Mouse (Mus musculus): ENCODE data around the gene Gabrb2. TPM values are rescaled to one million over a fixed set of nuclear protein-coding genes. Genes with fewer than 3 reads are reported as not detected.

Gene Gabrb2
- polyA plus RNA-seq, 1 experiment from 2014 or later = 1.1 TPM

DNA sequence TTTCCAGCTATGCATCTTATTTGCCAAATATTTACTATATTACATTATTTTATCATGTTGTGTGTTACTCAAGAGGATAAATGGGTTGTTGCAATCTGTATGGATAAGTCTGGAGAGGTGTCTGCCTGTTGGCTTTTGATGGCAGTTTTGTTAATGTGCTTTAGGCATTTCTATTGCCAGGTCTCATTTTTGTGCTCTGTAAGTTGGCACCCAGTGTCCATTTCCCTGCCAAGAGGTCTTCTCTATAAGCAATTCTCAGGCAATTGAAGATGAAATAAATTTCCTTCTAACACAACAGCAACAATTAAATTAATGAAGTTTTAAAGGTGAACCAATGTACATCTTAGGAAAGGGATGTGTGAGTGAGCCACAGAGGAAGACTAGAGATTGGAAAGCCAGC is 11.9 kb downstream of the Gabrb2 start:
- no peaks in the 10 kb centered on the region for H3K27me3 ChIP-seq (ENCODE audit: control insufficient read depth, insufficient read depth, low read depth, low read length)
- no peak for ATAC-seq (ENCODE audit: low read depth)
- H3K9ac ChIP-seq (ENCODE audit: low read length) = no peak overlapping the region

DNA sequence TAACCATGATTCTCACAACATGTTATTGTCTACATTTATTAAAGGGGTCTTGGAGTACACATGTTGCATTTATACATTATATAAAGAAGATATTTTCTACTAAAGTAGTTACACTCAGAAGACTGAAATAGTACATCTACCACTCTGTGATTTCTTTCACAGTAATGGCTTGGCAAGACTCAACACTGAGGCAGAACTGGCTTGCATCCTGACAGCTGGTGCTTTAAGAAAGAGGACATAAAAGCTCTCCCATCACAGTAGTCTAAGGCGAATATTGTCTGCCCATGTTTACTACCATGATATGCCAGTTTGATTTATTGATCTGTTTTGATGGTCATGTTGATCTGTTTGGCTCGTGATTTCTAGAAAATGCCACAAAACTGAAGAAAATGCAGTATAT is 19.4 kb downstream of the Gabrb2 start:
- no peak for ATAC-seq (ENCODE audit: low read depth)
- 70% methylated on average over 2 of the region's 2 CpGs for WGBS
- Histone ChIP-seq H3K4me1 (replicated peaks; ENCODE audit: control insufficient read depth, insufficient read depth, low read length) (no peaks in the 10 kb centered on the region), H3K4me2 (ENCODE audit: low read depth, low read length) (no peak overlapping the region), H3K9ac (ENCODE audit: low read length) (no peak overlapping the region), H3K9me3 (ENCODE audit: control insufficient read depth, low read length) (no peaks in the 10 kb centered on the region), H3K27ac (ENCODE audit: low read length) (no peak overlapping the region), H3K36me3 (ENCODE audit: control insufficient read depth, insufficient read depth, low read length) (no peaks in the 10 kb centered on the region), H3K4me3 (ENCODE audit: low read length) (no peak overlapping the region), H3K27me3 (ENCODE audit: control insufficient read depth, insufficient read depth, low read depth, low read length) (no peaks in the 10 kb centered on the region)

More for the DNA sequence above, 11.9 kb downstream of the Gabrb2 start:
- no peaks in the 10 kb centered on the region for H3K36me3 ChIP-seq (ENCODE audit: control insufficient read depth, insufficient read depth, low read length)
- H3K9me3 ChIP-seq (ENCODE audit: control insufficient read depth, low read length) = 0 out of 2 replicates have a peak, but pooled peaks cover 2% of the 10 kb centered on the region
- H3K4me3 ChIP-seq (ENCODE audit: low read length) = no peak overlapping the region
- H3K27ac ChIP-seq (ENCODE audit: low read length) = no peak overlapping the region
- no peak overlapping the region for H3K4me2 ChIP-seq (ENCODE audit: low read depth, low read length)
- H3K4me1 ChIP-seq (replicated peaks; ENCODE audit: control insufficient read depth, insufficient read depth, low read length) = no peaks in the 10 kb centered on the region

DNA sequence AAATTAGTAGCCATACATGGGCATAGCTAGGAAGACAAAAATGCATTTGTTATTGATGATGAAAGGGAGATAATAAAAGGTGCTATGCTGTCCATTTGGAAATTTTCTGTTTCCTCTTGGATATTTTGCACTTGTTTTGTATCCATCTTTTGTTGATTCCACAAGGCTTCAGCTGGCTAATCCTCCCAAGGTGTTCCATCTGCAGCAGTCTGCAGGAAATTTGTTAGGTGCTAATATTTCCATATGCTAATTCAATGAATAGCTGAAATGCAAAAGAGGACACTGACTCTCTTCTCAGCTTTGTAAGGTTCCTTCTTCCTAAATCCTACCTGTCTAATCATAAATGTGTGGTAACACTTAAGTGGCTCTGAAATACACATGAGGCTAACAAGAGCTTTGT is 24.1 kb downstream of the Gabrb2 start:
- Histone ChIP-seq H3K9me3 (ENCODE audit: control insufficient read depth, low read length) (no peaks in the 10 kb centered on the region), H3K9ac (ENCODE audit: low read length) (no peak overlapping the region), H3K4me3 (ENCODE audit: low read length) (no peak overlapping the region), H3K27me3 (ENCODE audit: control insufficient read depth, insufficient read depth, low read depth, low read length) (no peaks in the 10 kb centered on the region), H3K36me3 (ENCODE audit: control insufficient read depth, insufficient read depth, low read length) (no peaks in the 10 kb centered on the region), H3K27ac (ENCODE audit: low read length) (no peak overlapping the region), H3K4me1 (replicated peaks; ENCODE audit: control insufficient read depth, insufficient read depth, low read length) (no peaks in the 10 kb centered on the region), H3K4me2 (ENCODE audit: low read depth, low read length) (no peak overlapping the region)
- ATAC-seq (ENCODE audit: low read depth) = no peak

DNA sequence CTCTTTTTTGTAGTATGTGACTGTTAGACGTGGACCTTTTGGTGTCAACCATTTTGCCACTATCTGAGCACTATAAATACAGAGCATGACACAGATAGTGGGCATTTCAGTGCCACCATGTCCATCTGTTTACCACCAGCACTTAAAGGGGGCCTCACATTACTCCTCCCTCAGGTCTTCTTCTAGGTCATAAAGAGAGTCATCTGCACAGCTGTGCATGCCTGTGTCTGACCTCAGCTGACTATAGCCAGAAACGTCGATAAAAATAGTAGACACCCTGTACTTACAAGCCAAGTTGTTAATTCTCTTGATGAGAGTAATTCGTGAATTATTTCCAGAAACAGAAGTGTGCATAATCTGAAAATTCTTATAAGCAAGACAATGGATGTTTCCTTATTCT is 29.4 kb downstream of the Gabrb2 start:
- Histone ChIP-seq H3K9me3 (ENCODE audit: control insufficient read depth, low read length) (no peaks in the 10 kb centered on the region), H3K4me3 (ENCODE audit: low read length) (no peak overlapping the region), H3K27me3 (ENCODE audit: control insufficient read depth, insufficient read depth, low read depth, low read length) (no peaks in the 10 kb centered on the region), H3K4me1 (replicated peaks; ENCODE audit: control insufficient read depth, insufficient read depth, low read length) (no peaks in the 10 kb centered on the region), H3K27ac (ENCODE audit: low read length) (no peak overlapping the region), H3K4me2 (ENCODE audit: low read depth, low read length) (no peak overlapping the region), H3K9ac (ENCODE audit: low read length) (no peak overlapping the region), H3K36me3 (ENCODE audit: control insufficient read depth, insufficient read depth, low read length) (no peaks in the 10 kb centered on the region)
- WGBS = 65% methylated on average over 4 of the region's 4 CpGs
- ATAC-seq (ENCODE audit: low read depth) = no peak

DNA sequence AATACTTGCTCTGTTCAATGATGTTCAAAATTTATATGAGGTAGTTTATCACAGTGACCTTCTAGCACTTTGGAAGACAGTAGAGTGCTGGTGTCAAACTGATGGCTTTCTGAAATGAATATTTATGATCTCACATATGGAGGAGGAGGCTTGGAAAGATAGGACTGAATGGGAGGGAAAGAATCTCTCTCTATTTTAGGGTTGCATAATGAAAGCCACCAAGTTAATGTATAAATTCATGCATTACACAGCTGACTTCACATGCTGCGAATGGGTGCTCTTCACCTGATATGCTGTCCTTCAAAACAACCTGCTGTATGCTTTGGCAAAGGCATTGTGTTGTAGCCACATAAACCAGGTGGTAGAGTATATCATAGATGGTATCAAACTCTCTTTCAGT is 44.6 kb downstream of the Gabrb2 start:
- H3K36me3 ChIP-seq (ENCODE audit: control insufficient read depth, insufficient read depth, low read length) = no peaks in the 10 kb centered on the region
- no peak for ATAC-seq (ENCODE audit: low read depth)
- H3K4me1 ChIP-seq (replicated peaks; ENCODE audit: control insufficient read depth, insufficient read depth, low read length) = no peaks in the 10 kb centered on the region
- no peak overlapping the region for H3K4me2 ChIP-seq (ENCODE audit: low read depth, low read length)
- H3K4me3 ChIP-seq (ENCODE audit: low read length) = no peak overlapping the region
- H3K27ac ChIP-seq (ENCODE audit: low read length) = no peak overlapping the region
- no peaks in the 10 kb centered on the region for H3K9me3 ChIP-seq (ENCODE audit: control insufficient read depth, low read length)
- H3K9ac ChIP-seq (ENCODE audit: low read length) = no peak overlapping the region
- H3K27me3 ChIP-seq (ENCODE audit: control insufficient read depth, insufficient read depth, low read depth, low read length) = no peaks in the 10 kb centered on the region
- 80% methylated on average over 1 of the region's 1 CpGs for WGBS

DNA sequence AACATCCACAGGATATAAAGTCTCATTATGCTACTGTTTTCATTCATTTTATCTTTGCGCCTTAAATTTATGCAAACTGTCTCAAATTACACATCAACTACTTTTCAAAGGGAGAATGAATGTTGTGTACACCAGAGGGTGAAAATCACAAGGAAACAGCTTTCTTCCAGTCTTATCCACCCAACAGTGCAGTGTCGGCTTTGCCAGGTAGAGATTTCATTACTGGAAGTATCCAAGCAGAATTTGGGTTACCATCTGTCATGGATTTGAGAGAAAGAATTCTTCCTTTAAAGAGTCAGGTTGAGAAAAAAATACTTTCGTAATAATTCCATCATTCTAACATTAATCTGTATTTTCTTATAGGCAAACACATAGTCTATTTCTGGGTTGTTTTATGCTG is 48.8 kb downstream of the Gabrb2 start:
- no peaks in the 10 kb centered on the region for H3K4me1 ChIP-seq (replicated peaks; ENCODE audit: control insufficient read depth, insufficient read depth, low read length)
- no peaks in the 10 kb centered on the region for H3K27me3 ChIP-seq (ENCODE audit: control insufficient read depth, insufficient read depth, low read depth, low read length)
- no peak overlapping the region for H3K4me2 ChIP-seq (ENCODE audit: low read depth, low read length)
- H3K4me3 ChIP-seq (ENCODE audit: low read length) = no peak overlapping the region
- no peak overlapping the region for H3K27ac ChIP-seq (ENCODE audit: low read length)
- WGBS = 83% methylated on average over 3 of the region's 3 CpGs
- no peaks in the 10 kb centered on the region for H3K36me3 ChIP-seq (ENCODE audit: control insufficient read depth, insufficient read depth, low read length)
- no peak overlapping the region for H3K9ac ChIP-seq (ENCODE audit: low read length)
- no peaks in the 10 kb centered on the region for H3K9me3 ChIP-seq (ENCODE audit: control insufficient read depth, low read length)
- ATAC-seq (ENCODE audit: low read depth) = no peak

DNA sequence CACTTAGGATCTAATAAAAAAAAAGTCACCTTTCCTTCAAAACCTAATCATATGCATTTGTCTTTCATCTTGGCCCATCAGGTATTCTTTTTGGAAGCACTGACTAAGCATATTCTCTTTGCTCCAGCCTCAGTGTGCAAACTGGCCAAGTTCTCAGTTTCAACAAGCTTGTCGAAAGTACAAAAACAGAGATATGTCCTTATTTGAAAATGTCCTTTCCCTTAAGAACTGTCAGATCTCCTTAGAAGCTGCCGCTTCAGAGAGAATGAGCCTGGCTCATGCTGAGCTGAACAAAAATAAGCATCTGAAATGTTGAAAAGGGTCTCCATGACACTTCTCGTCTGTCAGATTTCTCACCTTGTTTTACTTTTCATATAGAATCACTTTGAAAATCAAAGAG is 55.0 kb downstream of the Gabrb2 start:
- Histone ChIP-seq H3K4me2 (ENCODE audit: low read depth, low read length) (no peak overlapping the region), H3K27ac (ENCODE audit: low read length) (no peak overlapping the region), H3K4me1 (replicated peaks; ENCODE audit: control insufficient read depth, insufficient read depth, low read length) (no peaks in the 10 kb centered on the region), H3K27me3 (ENCODE audit: control insufficient read depth, insufficient read depth, low read depth, low read length) (no peaks in the 10 kb centered on the region), H3K4me3 (ENCODE audit: low read length) (no peak overlapping the region), H3K9me3 (ENCODE audit: control insufficient read depth, low read length) (no peaks in the 10 kb centered on the region), H3K36me3 (ENCODE audit: control insufficient read depth, insufficient read depth, low read length) (no peaks in the 10 kb centered on the region), H3K9ac (ENCODE audit: low read length) (no peak overlapping the region)
- WGBS = 77% methylated on average over 3 of the region's 3 CpGs
- no peak for ATAC-seq (ENCODE audit: low read depth)

DNA sequence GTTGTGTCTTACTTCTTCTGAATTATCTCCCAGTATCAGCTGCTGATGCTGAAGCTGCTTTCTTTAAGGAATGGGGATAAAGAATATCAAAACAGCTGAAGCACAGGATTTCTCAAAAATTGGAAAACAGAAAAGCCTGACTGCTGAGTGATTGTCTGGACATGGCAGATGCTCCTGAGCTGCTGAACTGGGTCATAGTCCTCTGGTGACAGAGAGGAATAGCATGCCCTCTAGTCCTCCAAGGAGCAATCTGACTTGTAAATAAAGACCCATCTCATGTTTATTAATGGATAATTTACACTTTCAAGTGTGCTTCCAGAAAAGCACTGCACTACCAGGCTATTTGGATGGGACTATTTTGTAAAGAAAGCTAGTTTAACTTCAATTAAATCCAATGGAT is 68.1 kb downstream of the Gabrb2 start:
- Histone ChIP-seq H3K9me3 (ENCODE audit: control insufficient read depth, low read length) (no peaks in the 10 kb centered on the region), H3K27ac (ENCODE audit: low read length) (no peak overlapping the region), H3K4me2 (ENCODE audit: low read depth, low read length) (no peak overlapping the region), H3K4me3 (ENCODE audit: low read length) (no peak overlapping the region), H3K36me3 (ENCODE audit: control insufficient read depth, insufficient read depth, low read length) (no peaks in the 10 kb centered on the region), H3K27me3 (ENCODE audit: control insufficient read depth, insufficient read depth, low read depth, low read length) (no peaks in the 10 kb centered on the region), H3K9ac (ENCODE audit: low read length) (no peak overlapping the region), H3K4me1 (replicated peaks; ENCODE audit: control insufficient read depth, insufficient read depth, low read length) (no peaks in the 10 kb centered on the region)
- ATAC-seq (ENCODE audit: low read depth) = no peak

DNA sequence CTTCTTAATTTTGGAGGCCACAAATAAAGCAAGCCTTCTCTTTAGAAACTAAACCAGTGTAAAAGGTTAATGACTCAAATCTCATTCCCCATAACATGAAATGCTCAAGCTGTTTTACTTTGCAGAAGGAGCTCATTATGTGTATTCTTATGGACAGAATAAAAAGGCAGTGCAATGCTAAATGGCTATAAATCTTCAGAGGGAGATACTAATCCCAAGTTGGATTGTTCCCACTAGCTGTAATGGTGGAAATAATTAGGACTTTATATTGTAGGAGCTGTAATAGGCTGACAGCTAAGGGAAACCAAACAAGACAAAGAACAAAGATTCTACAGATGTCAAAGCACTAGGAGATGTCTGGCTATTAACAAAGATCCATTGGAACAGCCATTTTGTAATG is 81.6 kb downstream of the Gabrb2 start:
- Histone ChIP-seq H3K4me1 (replicated peaks; ENCODE audit: control insufficient read depth, insufficient read depth, low read length) (no peaks in the 10 kb centered on the region), H3K4me2 (ENCODE audit: low read depth, low read length) (no peak overlapping the region), H3K9ac (ENCODE audit: low read length) (no peak overlapping the region), H3K27me3 (ENCODE audit: control insufficient read depth, insufficient read depth, low read depth, low read length) (no peaks in the 10 kb centered on the region), H3K36me3 (ENCODE audit: control insufficient read depth, insufficient read depth, low read length) (no peaks in the 10 kb centered on the region), H3K4me3 (ENCODE audit: low read length) (no peak overlapping the region), H3K9me3 (ENCODE audit: control insufficient read depth, low read length) (no peaks in the 10 kb centered on the region), H3K27ac (ENCODE audit: low read length) (no peak overlapping the region)
- ATAC-seq (ENCODE audit: low read depth) = no peak

DNA sequence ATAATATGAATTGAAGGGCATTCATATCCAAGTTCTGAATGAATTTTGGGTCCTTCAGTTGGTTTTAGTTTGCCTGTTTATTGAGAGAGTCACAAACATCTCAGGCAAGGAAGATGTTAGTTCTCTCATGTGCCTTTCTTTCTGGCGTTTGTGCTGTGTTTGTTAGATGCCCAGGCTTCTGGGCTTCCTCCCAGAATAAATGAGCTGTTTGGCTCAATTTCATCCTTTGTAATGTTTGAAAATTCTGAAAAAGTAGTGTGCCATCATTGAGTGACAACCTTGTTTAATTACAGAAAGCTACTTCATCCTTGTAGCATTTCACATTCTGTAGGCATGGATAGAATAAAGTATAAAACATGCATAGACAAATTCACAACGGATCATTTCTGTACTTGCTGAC is 85.9 kb downstream of the Gabrb2 start:
- ATAC-seq (ENCODE audit: low read depth) = no peak
- H3K4me2 ChIP-seq (ENCODE audit: low read depth, low read length) = no peak overlapping the region
- H3K9ac ChIP-seq (ENCODE audit: low read length) = no peak overlapping the region
- 71% methylated on average over 2 of the region's 2 CpGs for WGBS
- H3K4me1 ChIP-seq (replicated peaks; ENCODE audit: control insufficient read depth, insufficient read depth, low read length) = no peaks in the 10 kb centered on the region
- no peak overlapping the region for H3K27ac ChIP-seq (ENCODE audit: low read length)
- H3K36me3 ChIP-seq (ENCODE audit: control insufficient read depth, insufficient read depth, low read length) = no peaks in the 10 kb centered on the region
- H3K9me3 ChIP-seq (ENCODE audit: control insufficient read depth, low read length) = no peaks in the 10 kb centered on the region
- H3K4me3 ChIP-seq (ENCODE audit: low read length) = no peak overlapping the region
- no peaks in the 10 kb centered on the region for H3K27me3 ChIP-seq (ENCODE audit: control insufficient read depth, insufficient read depth, low read depth, low read length)

Data from lung, embryonic 16.5 days (tissue).